Mouse (Mus musculus): ENCODE data around the gene Stxbp6. TPM values are rescaled to one million over a fixed set of nuclear protein-coding genes. Genes with fewer than 3 reads are reported as not detected.

Gene Stxbp6
- polyA plus RNA-seq, 1 experiment = 6.1 TPM

DNA sequence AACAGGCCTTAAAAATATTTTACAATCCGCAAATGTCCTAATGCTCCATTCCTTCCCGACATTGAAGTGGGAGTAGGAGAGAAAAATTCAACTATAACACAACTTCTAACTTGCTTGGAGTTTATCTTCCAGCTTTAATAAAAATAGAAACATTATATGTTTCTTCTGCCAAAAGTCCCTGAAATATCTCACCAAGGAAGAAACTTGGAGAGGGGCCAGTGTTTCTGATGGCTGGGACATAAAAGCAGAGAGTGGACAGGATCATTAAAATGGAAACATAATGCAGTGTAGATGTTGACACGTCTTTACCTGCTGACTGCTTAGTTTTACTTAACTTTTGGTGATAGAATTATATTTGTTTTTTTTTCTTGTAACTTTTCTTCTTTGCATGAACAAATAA, 99.2 kb downstream of the Stxbp6 start:
- Histone ChIP-seq H3K4me3 (ENCODE audit: control insufficient read depth, low read depth, low read length) (no peak overlapping the region), H3K4me1 (ENCODE audit: control insufficient read depth, insufficient read depth, low read length) (no peaks in the 10 kb centered on the region), H3K27ac (ENCODE audit: control insufficient read depth, insufficient read depth, low read depth, low read length) (no peak overlapping the region), H3K36me3 (ENCODE audit: control insufficient read depth, insufficient read depth, low read length) (no peaks in the 10 kb centered on the region), H3K27me3 (ENCODE audit: control insufficient read depth, insufficient read depth, low read length) (no peaks in the 10 kb centered on the region)
- TF ChIP-seq POLR2A (IDR thresholded peaks at IDR 0.05; ENCODE audit: control insufficient read depth, low read depth, low read length) = no peak
- TF ChIP-seq CTCF (IDR thresholded peaks at IDR 0.05; ENCODE audit: control insufficient read depth, insufficient read depth, insufficient replicate concordance, low read depth, low read length) = no peak

DNA sequence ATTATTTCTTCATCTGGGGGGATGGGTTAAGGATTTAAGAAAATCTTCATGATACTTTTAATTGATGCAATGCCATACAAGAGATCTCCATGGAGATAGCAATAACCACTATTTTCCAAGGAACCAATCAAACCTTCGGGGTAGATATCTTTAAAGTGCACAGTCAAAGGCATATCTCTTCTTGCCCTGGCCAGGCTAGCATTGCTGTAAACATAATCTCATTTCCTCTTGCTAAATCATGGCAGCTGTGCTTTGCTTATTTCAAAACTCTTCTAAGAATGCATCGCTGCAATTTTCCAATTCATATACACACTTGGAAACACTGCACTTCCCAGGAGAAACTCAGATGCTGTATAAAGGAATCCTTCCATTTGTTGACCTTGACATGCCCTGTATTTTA, 103.0 kb downstream of the Stxbp6 start:
- H3K4me3 ChIP-seq (ENCODE audit: control insufficient read depth, low read depth, low read length) = no peak overlapping the region
- H3K36me3 ChIP-seq (ENCODE audit: control insufficient read depth, insufficient read depth, low read length) = no peaks in the 10 kb centered on the region
- no peaks in the 10 kb centered on the region for H3K27me3 ChIP-seq (ENCODE audit: control insufficient read depth, insufficient read depth, low read length)
- H3K4me1 ChIP-seq (ENCODE audit: control insufficient read depth, insufficient read depth, low read length) = no peaks in the 10 kb centered on the region
- no peak overlapping the region for H3K27ac ChIP-seq (ENCODE audit: control insufficient read depth, insufficient read depth, low read depth, low read length)
- TF ChIP-seq POLR2A (IDR thresholded peaks at IDR 0.05; ENCODE audit: control insufficient read depth, low read depth, low read length) (no peak), CTCF (IDR thresholded peaks at IDR 0.05; ENCODE audit: control insufficient read depth, insufficient read depth, insufficient replicate concordance, low read depth, low read length) (no peak)

DNA sequence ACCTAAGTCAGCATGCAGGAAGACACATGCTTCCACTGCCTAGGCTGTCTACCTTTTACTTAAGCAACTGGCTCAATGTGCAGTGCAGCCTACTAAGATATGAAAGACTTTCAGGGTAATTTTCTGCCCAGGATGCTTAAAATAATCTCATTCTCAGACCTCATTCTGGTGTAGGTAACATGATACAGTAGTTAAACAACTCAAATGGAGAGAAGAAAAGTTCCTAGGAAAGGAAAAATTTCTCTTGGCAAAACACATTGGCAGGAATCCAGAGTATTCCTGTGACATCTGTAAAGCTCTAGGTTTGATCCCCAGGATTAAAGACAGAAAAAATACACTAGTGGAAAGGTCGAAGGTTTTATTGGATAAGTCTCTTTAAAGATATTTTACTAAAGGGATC, 107.1 kb downstream of the Stxbp6 start:
- H3K4me3 ChIP-seq (ENCODE audit: control insufficient read depth, low read depth, low read length) = no peak overlapping the region
- no peaks in the 10 kb centered on the region for H3K27me3 ChIP-seq (ENCODE audit: control insufficient read depth, insufficient read depth, low read length)
- TF ChIP-seq CTCF (IDR thresholded peaks at IDR 0.05; ENCODE audit: control insufficient read depth, insufficient read depth, insufficient replicate concordance, low read depth, low read length) (no peak), POLR2A (IDR thresholded peaks at IDR 0.05; ENCODE audit: control insufficient read depth, low read depth, low read length) (no peak)
- no peaks in the 10 kb centered on the region for H3K36me3 ChIP-seq (ENCODE audit: control insufficient read depth, insufficient read depth, low read length)
- no peak overlapping the region for H3K27ac ChIP-seq (ENCODE audit: control insufficient read depth, insufficient read depth, low read depth, low read length)
- H3K4me1 ChIP-seq (ENCODE audit: control insufficient read depth, insufficient read depth, low read length) = no peaks in the 10 kb centered on the region

GRCm38 (mm10) chr12:44957474-44957873, 117.0 kb downstream of the Stxbp6 start:
- no peak for TF ChIP-seq POLR2A (IDR thresholded peaks at IDR 0.05; ENCODE audit: control insufficient read depth, low read depth, low read length)
- TF ChIP-seq CTCF (IDR thresholded peaks at IDR 0.05; ENCODE audit: control insufficient read depth, insufficient read depth, insufficient replicate concordance, low read depth, low read length) = no peak
- H3K27me3 ChIP-seq (ENCODE audit: control insufficient read depth, insufficient read depth, low read length) = no peaks in the 10 kb centered on the region
- no peak overlapping the region for H3K4me3 ChIP-seq (ENCODE audit: control insufficient read depth, low read depth, low read length)
- no peaks in the 10 kb centered on the region for H3K36me3 ChIP-seq (ENCODE audit: control insufficient read depth, insufficient read depth, low read length)
- H3K4me1 ChIP-seq (ENCODE audit: control insufficient read depth, insufficient read depth, low read length) = no peaks in the 10 kb centered on the region
- H3K27ac ChIP-seq (ENCODE audit: control insufficient read depth, insufficient read depth, low read depth, low read length) = no peak overlapping the region

- no peak overlapping the region for H3K4me3 ChIP-seq (ENCODE audit: control insufficient read depth, low read depth, low read length)
Observed at GRCm38 (mm10) chr12:44953121-44953520, 121.4 kb downstream of the Stxbp6 start.

DNA sequence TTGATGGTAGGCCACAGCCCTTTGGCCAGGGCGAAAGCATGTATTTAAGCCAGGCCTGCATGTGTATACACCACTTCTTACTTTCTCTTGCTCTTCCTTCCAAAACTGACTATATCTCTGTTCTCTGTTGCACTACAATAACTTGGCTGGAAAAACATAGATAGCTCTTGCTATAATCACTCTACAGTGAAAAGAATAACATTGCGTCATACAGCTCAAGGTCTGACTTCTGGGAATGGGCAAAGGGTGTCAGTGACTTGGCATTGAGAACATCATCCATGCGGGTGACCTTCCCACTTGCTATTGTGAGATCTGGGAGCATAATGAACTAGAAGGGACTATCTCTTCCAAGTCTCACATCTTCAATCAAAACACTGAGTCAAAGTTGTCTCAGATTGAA, 122.4 kb downstream of the Stxbp6 start:
- H3K36me3 ChIP-seq (ENCODE audit: control insufficient read depth, insufficient read depth, low read length) = no peaks in the 10 kb centered on the region
- no peak for TF ChIP-seq POLR2A (IDR thresholded peaks at IDR 0.05; ENCODE audit: control insufficient read depth, low read depth, low read length)
- no peak for TF ChIP-seq CTCF (IDR thresholded peaks at IDR 0.05; ENCODE audit: control insufficient read depth, insufficient read depth, insufficient replicate concordance, low read depth, low read length)
- H3K27me3 ChIP-seq (ENCODE audit: control insufficient read depth, insufficient read depth, low read length) = no peaks in the 10 kb centered on the region
- H3K27ac ChIP-seq (ENCODE audit: control insufficient read depth, insufficient read depth, low read depth, low read length) = no peak overlapping the region
- H3K4me1 ChIP-seq (ENCODE audit: control insufficient read depth, insufficient read depth, low read length) = no peaks in the 10 kb centered on the region
- no peak overlapping the region for H3K4me3 ChIP-seq (ENCODE audit: control insufficient read depth, low read depth, low read length)

More at GRCm38 (mm10) chr12:44953121-44953520, 121.4 kb downstream of the Stxbp6 start:
- no peaks in the 10 kb centered on the region for H3K4me1 ChIP-seq (ENCODE audit: control insufficient read depth, insufficient read depth, low read length)
- no peaks in the 10 kb centered on the region for H3K36me3 ChIP-seq (ENCODE audit: control insufficient read depth, insufficient read depth, low read length)
- H3K27me3 ChIP-seq (ENCODE audit: control insufficient read depth, insufficient read depth, low read length) = no peaks in the 10 kb centered on the region
- TF ChIP-seq POLR2A (IDR thresholded peaks at IDR 0.05; ENCODE audit: control insufficient read depth, low read depth, low read length) = no peak
- no peak overlapping the region for H3K27ac ChIP-seq (ENCODE audit: control insufficient read depth, insufficient read depth, low read depth, low read length)

DNA sequence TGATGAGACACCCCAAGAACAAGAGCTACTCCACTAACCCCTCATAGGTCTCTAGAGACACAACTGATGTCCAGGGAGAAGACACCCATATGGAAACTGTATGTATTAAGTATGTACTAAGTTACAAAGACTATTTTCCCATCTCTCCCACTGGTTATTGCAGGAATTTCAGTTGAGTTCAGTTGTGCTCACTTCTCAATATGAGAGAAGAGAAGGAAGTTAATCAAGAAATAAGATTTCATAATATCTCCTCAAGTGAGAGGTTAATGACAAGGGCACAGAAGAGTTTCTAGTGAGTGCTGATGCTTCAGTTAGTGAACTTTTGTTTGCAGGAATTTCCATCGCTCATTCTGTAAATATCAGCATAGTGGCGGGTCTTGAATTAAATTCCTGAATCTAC, 124.0 kb downstream of the Stxbp6 start:
- Histone ChIP-seq H3K4me1 (ENCODE audit: control insufficient read depth, insufficient read depth, low read length) (no peaks in the 10 kb centered on the region), H3K27ac (ENCODE audit: control insufficient read depth, insufficient read depth, low read depth, low read length) (no peak overlapping the region), H3K27me3 (ENCODE audit: control insufficient read depth, insufficient read depth, low read length) (no peaks in the 10 kb centered on the region), H3K4me3 (ENCODE audit: control insufficient read depth, low read depth, low read length) (no peak overlapping the region), H3K36me3 (ENCODE audit: control insufficient read depth, insufficient read depth, low read length) (no peaks in the 10 kb centered on the region)
- TF ChIP-seq POLR2A (IDR thresholded peaks at IDR 0.05; ENCODE audit: control insufficient read depth, low read depth, low read length) (no peak), CTCF (IDR thresholded peaks at IDR 0.05; ENCODE audit: control insufficient read depth, insufficient read depth, insufficient replicate concordance, low read depth, low read length) (no peak)

DNA sequence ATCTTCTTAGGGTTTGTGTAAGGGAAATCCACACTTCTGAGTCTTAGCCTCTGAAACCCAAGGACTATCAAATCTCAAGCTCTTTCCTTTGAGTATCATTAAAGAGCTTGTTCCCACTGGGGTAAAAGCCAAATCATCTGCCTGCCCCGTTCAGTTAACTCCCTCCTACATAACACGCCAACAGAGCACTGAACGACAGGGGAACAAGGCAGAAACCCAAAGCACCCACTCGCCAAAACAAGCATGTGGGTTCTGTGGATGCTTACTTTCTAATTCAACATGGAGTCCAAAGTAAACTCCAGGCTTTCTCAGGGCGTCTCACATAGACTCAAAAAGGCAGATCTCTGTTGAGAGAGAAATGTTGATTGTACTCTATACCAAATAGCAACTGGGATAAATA, 126.7 kb downstream of the Stxbp6 start:
- Histone ChIP-seq H3K4me1 (ENCODE audit: control insufficient read depth, insufficient read depth, low read length) (no peaks in the 10 kb centered on the region), H3K4me3 (ENCODE audit: control insufficient read depth, low read depth, low read length) (no peak overlapping the region), H3K36me3 (ENCODE audit: control insufficient read depth, insufficient read depth, low read length) (no peaks in the 10 kb centered on the region), H3K27ac (ENCODE audit: control insufficient read depth, insufficient read depth, low read depth, low read length) (no peak overlapping the region), H3K27me3 (ENCODE audit: control insufficient read depth, insufficient read depth, low read length) (no peaks in the 10 kb centered on the region)
- no peak for TF ChIP-seq POLR2A (IDR thresholded peaks at IDR 0.05; ENCODE audit: control insufficient read depth, low read depth, low read length)
- no peak for TF ChIP-seq CTCF (IDR thresholded peaks at IDR 0.05; ENCODE audit: control insufficient read depth, insufficient read depth, insufficient replicate concordance, low read depth, low read length)

All from testis, adult 2 months (tissue).